Mouse (Mus musculus): ENCODE results near the gene Col26a1.
A peak's percentile ranks its signal among the peaks of the same experiment; 100 is the strongest.

The Col26a1 gene

GRCm38 (mm10) chr5:136881380-136882009 lies 1.5 kb downstream of the Col26a1 start:
- DNase-seq (ENCODE audit: low spot score): peak; percentile 60

DNA sequence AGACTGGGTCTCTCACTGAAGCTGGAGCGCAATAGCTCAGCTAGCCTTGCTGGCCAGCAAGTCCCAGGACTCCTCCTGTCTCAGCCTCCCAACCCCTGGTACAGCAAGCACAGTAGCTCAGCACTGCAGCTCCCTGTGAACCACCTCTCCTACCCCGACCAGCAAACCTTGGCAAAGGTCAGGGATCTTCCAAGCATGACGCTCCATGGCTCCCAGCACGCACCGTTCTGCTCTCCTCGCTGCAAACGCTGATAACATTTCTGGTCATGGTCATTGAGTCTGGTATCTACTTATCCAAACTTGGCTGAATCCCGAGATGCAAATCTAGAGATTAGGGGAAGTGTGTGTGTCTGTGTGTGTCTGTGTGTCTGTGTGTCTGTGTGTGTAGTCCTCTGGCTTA lies 2.9 kb downstream of the Col26a1 start:
- DNase-seq (ENCODE audit: low spot score): no peak

DNA sequence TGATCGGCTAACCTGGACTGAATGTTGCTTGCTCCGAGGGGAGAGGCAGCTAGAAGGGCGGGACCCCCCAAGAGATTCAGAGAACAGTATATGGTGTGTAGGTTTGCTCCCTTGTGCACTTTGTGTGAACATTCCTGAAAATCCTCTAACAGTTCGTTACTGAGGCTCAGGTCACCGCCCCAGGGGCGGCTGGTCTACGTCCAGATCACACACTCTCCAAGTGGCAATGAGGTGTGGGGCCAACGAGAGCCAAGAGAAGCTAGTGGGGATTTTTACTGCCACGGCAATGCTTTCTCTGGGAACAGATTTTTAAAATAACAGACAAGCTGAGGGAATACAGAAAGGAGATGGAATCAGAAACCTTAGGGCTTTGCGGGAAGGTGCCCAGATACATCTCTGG lies 8.7 kb downstream of the Col26a1 start:
- DNase-seq (ENCODE audit: low spot score): no peak

GRCm38 (mm10) chr5:136872417-136872816 lies 10.6 kb downstream of the Col26a1 start:
- no peak for DNase-seq (ENCODE audit: low spot score)

DNA sequence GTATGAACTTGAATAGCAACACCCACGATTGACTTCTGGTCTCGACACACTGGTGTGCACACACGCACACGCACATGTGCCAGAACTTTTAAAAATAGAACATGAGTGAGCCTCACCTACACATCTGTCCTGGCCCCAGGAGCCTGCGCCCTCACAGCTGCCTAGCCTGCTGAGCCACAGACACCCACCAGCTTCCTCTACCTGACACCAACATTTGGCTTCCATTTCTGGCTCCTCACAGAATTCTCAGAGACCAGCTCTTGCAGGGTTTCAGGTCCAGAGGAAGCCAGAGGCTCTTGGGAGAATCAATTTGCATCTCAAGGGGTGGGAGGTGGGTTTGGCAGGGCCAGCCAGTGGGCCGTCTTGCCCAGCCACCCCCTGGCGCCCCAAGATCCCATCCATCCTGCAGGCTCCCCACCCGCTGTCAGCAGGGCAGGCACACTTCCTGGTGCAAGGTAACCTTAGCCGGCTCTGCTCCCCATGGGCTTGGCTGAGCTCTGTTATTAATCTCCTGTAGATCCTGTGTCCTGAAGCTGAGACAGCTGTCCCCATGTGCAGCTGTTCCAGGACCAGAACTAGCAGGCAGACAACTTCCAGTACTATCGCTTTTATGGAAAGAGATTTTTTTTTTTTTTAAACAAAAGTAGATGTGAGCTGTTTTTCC lies 13.4 kb downstream of the Col26a1 start:
- no peak for DNase-seq (ENCODE audit: low spot score)

DNA sequence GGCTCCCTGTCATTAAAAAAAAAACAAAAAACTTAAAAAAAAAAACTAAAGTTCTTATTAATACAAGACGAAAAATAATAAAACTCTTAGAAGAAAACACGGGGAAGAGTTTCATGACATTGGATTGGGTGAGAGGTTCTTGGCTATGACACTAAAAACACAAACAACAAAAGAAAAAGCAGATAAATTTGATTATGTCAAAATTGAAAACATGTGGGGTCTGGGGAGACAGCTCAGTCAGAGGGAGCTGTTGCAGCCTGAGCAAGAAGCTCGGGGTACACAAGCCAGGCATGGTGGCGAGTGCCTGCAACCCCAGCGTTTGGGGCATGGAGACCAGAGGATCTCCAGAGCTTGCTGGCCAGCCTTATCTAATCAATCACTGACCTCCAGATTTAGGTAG lies 15.3 kb downstream of the Col26a1 start:
- DNase-seq (ENCODE audit: low spot score): no peak

GRCm38 (mm10) chr5:136863961-136864674 lies 18.9 kb downstream of the Col26a1 start:
- DNase-seq (ENCODE audit: low spot score): no peak

- no peak for DNase-seq (ENCODE audit: low spot score)
These were observed 19.7 kb downstream of the Col26a1 start for GRCm38 (mm10) chr5:136863276-136863675.

GRCm38 (mm10) chr5:136862806-136863205 lies 20.2 kb downstream of the Col26a1 start:
- no peak for DNase-seq (ENCODE audit: low spot score)

GRCm38 (mm10) chr5:136861191-136861940 lies 21.6 kb downstream of the Col26a1 start:
- DNase-seq (ENCODE audit: low spot score): no peak

DNA sequence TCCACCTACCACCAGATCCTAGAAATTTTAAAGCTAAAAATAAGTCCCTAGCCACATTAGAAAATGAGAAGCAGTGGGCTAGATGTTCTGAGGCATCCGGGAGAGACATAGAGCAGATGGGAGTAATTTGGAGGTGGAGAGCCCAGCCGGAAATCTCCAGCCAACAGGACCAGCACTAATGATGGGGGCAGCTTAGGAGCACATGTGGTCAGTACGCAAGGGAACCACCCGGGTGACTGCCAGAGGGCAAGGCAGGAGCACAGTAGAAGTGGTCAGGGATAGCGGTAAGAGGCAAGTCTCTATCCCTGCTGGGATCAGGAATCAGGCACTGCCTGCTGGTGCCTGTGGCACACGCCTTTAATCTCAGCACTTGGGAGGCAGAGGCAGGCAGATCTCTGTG lies 32.3 kb downstream of the Col26a1 start:
- no peak for DNase-seq (ENCODE audit: low spot score)

DNA sequence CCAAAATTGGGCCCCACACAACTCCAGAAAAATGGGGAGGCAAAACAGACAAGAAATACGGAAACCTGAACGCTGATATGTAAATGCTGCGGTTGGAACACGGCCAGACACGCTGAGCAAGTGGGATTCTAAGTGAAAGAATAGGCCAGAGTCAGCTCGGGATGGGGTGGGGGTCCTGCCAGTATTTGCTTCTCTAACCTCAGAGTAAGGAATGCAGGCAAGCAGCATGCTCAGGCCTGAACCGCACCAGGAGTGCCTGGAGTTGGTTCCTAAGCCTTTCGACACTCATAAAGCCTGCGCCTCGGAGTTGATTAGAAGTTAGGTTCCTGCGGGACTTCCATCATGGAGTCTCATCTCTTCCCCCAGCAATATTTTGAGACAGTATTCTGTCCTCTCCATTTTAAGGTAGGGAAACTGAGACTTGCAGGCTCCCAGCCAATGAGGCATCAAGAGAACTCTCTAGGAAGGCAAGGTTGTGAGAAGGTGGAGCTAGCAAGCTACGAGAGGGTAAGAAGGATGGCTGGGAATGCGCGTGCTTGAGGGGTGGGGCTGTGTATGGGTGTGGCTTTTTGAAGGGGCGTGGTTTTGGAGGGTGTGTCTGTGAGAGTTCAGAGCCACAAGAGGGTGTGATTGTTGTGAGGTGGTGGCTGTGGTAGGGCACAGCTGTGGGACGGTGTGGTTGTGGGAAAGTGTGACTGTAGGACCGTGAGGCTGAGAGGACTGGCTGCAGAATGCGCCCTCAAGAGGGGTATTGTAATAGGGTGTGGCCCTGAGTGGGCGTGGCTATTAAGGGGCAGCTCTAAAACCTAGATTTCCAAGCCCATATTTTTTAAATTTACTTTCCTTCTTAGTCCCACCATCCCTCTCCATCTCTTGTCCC lies 36.4 kb downstream of the Col26a1 start:
- DNase-seq (ENCODE audit: low spot score): no peak

GRCm38 (mm10) chr5:136843930-136844329 lies 39.1 kb downstream of the Col26a1 start:
- no peak for DNase-seq (ENCODE audit: low spot score)

- DNase-seq (ENCODE audit: low spot score): peak; percentile 27
These were observed 43.0 kb downstream of the Col26a1 start for GRCm38 (mm10) chr5:136840036-136840435.

- DNase-seq (ENCODE audit: low spot score): no peak
These were observed 50.0 kb downstream of the Col26a1 start for GRCm38 (mm10) chr5:136833053-136833452.

DNA sequence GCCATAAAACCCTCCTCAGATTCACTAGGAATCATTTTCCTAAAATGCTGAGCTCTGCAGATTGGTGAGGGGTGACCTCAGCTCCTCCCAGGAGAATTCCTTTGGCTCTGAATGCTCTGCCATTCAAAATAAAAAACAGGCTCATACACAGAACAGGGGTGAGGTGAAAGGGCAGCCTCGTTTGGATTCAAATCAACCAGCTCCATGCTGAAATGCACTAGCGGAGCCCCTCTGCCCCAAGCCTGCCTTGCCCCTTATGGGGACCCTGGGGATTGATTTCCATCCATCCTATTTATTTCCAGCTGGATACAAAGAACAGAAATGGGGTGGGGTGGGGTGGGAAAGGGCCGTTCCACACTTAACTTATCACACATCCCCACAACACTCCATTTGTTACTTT lies 52.9 kb downstream of the Col26a1 start:
- DNase-seq (ENCODE audit: low spot score): no peak

- DNase-seq (ENCODE audit: low spot score): no peak
These were observed 61.0 kb downstream of the Col26a1 start for GRCm38 (mm10) chr5:136821971-136822370.

GRCm38 (mm10) chr5:136820911-136821310 lies 62.1 kb downstream of the Col26a1 start:
- DNase-seq (ENCODE audit: low spot score): no peak

GRCm38 (mm10) chr5:136819686-136820085 lies 63.3 kb downstream of the Col26a1 start:
- DNase-seq (ENCODE audit: low spot score): no peak

DNA sequence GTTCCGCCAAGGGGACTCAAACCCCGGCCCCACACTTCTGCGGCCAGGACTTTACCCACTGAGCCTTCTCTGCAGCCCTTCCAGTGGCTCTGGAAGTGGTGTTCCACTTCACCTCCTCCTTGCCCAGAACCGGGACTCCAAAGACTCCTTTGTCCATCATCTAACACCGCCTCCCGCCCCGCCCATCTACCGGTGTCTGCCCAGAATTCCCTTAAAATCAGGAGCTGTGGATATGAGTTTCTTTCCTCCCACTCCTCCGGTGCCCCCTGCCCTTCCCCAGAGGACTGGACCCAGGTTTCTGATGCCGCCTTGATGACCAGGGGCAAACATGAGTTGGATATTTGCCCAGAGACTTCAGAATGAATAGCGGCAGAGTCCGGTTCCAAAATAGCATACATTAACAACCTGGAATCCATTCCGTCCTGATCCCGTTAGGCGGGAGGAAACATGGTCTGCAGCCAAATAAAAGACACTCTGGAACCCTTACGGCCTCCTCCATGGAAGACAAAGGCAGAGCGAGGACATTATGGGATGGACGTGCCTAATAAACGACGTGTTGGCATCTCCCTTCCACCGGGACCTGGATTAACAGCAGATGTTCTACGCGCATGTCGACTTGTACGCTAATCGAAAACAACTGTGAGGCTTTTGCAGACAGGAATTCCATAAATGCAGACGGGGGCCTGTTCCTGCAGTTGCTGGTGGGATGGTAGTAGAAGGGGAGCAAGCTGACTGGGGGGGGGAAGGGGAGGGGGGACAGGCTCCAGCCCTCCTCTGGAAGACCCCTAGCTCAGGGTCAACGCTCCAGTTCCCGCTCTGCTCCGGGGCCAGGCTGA lies 72.3 kb downstream of the Col26a1 start:
- no peak for DNase-seq (ENCODE audit: low spot score)

Data from spleen, adult 12 weeks (tissue).